Mouse (Mus musculus) ES-E14 (cell line): Measurements from ENCODE around the gene Slc16a11. TPM values are rescaled to one million over a fixed set of nuclear protein-coding genes. Genes with fewer than 3 reads are reported as not detected.

Experiments
- DNase-seq: peaks from one replicate; pipeline ENCODE4 v3.0.0-alpha.2; 2013; ENCODE audit warnings: low read depth, low spot score
- H3K27ac ChIP-seq: 2 replicates; pipeline ENCODE4 v1.5.1; 2012; ENCODE audit warnings: low read depth, mild to moderate bottlenecking, low read length, moderate library complexity, mixed read lengths; ENCODE audit not compliant: poor library complexity, insufficient read depth, severe bottlenecking
- H3K36me3 ChIP-seq: 2 replicates; pipeline ENCODE4 v1.6.1; 2012; ENCODE audit warnings: mild to moderate bottlenecking, low read length, moderate library complexity, mixed read lengths; ENCODE audit not compliant: control insufficient read depth, poor library complexity, insufficient read depth, severe bottlenecking
- H3K4me1 ChIP-seq, 2 experiments: fragments of 150-350 bp in 1 of 2; sonication (generic) in 1 of 2; 2 replicates each; pipeline ENCODE4 v1.6.1; 2012; ENCODE audit warnings: low read length in 2 of 2, mild to moderate bottlenecking in 1 of 2, mixed read lengths in 1 of 2; ENCODE audit not compliant: control insufficient read depth in 2 of 2, insufficient read depth in 2 of 2, poor library complexity in 1 of 2
- H3K4me3 ChIP-seq, 2 experiments: fragments of 150-350 bp in 1 of 2; sonication (generic) in 1 of 2; 2 replicates each; pipeline ENCODE4 v1.5.1; 2012; ENCODE audit warnings: low read length in 2 of 2, low read depth in 1 of 2, mild to moderate bottlenecking in 1 of 2, mixed read lengths in 1 of 2; ENCODE audit not compliant: insufficient read depth in 1 of 2, poor library complexity in 1 of 2, severe bottlenecking in 1 of 2
- H3K9ac ChIP-seq: 2 replicates; pipeline ENCODE4 v1.6.1; 2012; ENCODE audit warnings: low read depth, mild to moderate bottlenecking, low read length, mixed read lengths; ENCODE audit not compliant: poor library complexity, insufficient read depth, severe bottlenecking
- H3K9me3 ChIP-seq: fragments of 150-350 bp; sonication (generic); 2 replicates; pipeline ENCODE4 v1.6.1; 2012; ENCODE audit warnings: low read depth, mild to moderate bottlenecking, low read length; ENCODE audit not compliant: control insufficient read depth, insufficient read depth
- CHD2 ChIP-seq: IDR thresholded peaks from 2 replicates; pipeline ENCODE4 v1.6.1; 2014; ENCODE audit warnings: mild to moderate bottlenecking, low read depth, low read length, inconsistent platforms
- HCFC1 ChIP-seq: IDR thresholded peaks from 2 replicates; pipeline ENCODE4 v1.6.1; 2012; ENCODE audit warnings: low read length, inconsistent platforms, borderline replicate concordance; ENCODE audit not compliant: insufficient read depth
- MAFK ChIP-seq: IDR thresholded peaks from 2 replicates; pipeline ENCODE4 v1.6.1; 2014; ENCODE audit warnings: mild to moderate bottlenecking, low read depth, low read length, inconsistent platforms; ENCODE audit not compliant: insufficient read depth
- ZC3H11A ChIP-seq: IDR thresholded peaks from 2 replicates; pipeline ENCODE4 v1.6.1; 2012; ENCODE audit warnings: low read depth, mild to moderate bottlenecking, inconsistent platforms, low read length, borderline replicate concordance
- ZNF384 ChIP-seq: IDR thresholded peaks from 2 replicates; pipeline ENCODE4 v1.6.1; 2012; ENCODE audit warnings: low read depth, low read length, inconsistent platforms
- in situ Hi-C, 2 experiments: fragments of 600-800 bp; cut with MboI; formaldehyde crosslinking; loops; one replicate each; pipeline ENCODE4 v1.15.1; 2025; ENCODE audit warnings: low sequenced_read_pairs in 2 of 2, inconsistent platforms in 1 of 2; ENCODE audit not compliant: unreplicated experiment in 2 of 2
- total RNA-seq: library from RNA; depleted of rRNA; stranded (reverse); fragments of 300-350 nt; gene quantifications from 2 replicates; pipeline ENCODE4 v1.2.3, GENCODE M21; 2012

Gene Slc16a11
- total RNA-seq, 1 experiment, result 0.98 TPM

- H3K27ac ChIP-seq, result no peak overlapping the region
- in situ Hi-C loops, result no loop called here
These were observed 34.7 kb downstream of the Slc16a11 start for GRCm38 (mm10) chr11:70247136-70247845.

DNA sequence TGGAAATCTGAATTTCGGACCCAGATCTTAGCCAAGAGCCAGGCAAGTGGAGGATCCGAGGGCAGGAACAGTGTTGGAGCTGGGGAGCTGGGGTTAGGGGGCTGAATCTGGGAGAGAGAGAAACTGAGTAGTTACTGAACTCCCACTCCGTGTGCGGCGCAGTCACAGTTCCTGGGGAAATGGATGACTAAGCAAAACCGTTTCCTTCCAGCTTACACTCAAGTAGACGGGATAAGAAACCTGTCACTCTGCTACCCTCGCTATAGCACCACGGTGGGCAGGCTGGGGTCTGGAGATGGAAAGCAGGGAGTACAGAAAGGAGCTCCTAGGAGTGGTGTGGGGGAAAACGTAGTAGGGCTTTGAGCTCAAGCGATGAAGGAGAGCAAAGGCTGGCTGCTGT is 37.6 kb downstream of the Slc16a11 start:
- Histone ChIP-seq H3K4me1 (peaks cover 3 to 12% of the 10 kb centered on the region in 2 experiments; a peak in 3 of 4 replicates), H3K9me3 (no peaks in the 10 kb centered on the region), H3K27ac (no peak overlapping the region), H3K9ac (no peak overlapping the region), H3K4me3 (no peak overlapping the region), H3K36me3 (no peaks in the 10 kb centered on the region)
- TF ChIP-seq HCFC1 (no peak), ZNF384 (no peak), MAFK (peak; percentile 59), CHD2 (no peak), ZC3H11A (no peak)
- in situ Hi-C loops, result no loop called here
- DNase-seq, result no peak

More at GRCm38 (mm10) chr11:70247136-70247845, 34.7 kb downstream of the Slc16a11 start:
- peak; percentile 68; the same call in 1 of the 2 replicates for TF ChIP-seq MAFK
- TF ChIP-seq ZC3H11A, result no peak
- peak; percentile 68 for DNase-seq
- H3K4me3 ChIP-seq, result no peak overlapping the region
- no peak overlapping the region for H3K9ac ChIP-seq
- peaks cover 1 to 7% of the 10 kb centered on the region in 2 experiments; a peak in 2 of 4 replicates for H3K4me1 ChIP-seq
- no peaks in the 10 kb centered on the region for H3K36me3 ChIP-seq
- H3K9me3 ChIP-seq, result no peaks in the 10 kb centered on the region

DNA sequence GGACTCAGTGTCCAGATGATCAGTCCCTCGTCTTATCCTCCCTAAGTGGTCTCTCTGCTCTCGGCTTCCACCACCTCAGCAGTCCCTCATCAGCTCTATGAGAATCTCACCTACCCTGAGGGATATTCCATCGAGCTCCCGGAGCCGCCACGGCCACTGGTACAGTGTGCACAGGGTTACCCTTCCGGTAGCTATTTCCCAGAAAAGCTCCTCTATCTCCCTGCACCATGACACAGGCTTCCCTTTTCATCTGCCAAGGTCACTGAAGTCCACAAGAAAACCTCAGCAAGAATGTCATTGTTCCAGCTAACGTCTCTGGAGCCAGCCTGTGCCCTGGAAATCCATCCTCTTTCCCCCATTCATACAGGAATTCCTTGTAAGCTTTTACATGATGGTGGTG is 39.3 kb downstream of the Slc16a11 start:
- Histone ChIP-seq H3K4me1 (peaks cover 2 to 11% of the 10 kb centered on the region in 2 experiments; a peak in 2 of 4 replicates), H3K4me3 (no peak overlapping the region), H3K27ac (no peak overlapping the region), H3K9ac (no peak overlapping the region), H3K9me3 (no peaks in the 10 kb centered on the region), H3K36me3 (no peaks in the 10 kb centered on the region)
- TF ChIP-seq CHD2 (no peak), ZNF384 (no peak), MAFK (no peak), ZC3H11A (no peak), HCFC1 (no peak)
- in situ Hi-C loops, result no loop called here
- no peak for DNase-seq

DNA sequence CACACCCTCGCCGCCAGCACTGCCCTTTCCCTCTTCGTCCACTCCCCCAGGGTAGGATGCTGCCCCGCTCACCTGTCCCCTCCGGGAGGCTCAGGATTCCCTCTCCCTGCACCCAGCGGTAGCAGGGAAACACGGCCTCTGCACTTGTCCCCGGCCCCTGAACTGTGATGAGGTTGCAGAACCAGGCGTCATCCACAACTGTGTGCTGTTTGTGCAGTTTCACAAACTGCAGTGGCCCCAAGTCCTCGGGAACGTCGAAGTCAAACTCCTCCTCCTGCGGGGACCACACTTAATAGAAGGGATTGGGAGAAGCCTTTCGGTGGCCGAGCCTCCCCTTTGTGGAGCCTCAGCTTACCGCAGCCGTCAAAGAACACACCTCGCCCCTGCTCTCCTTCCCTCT is 41.8 kb downstream of the Slc16a11 start:
- Histone ChIP-seq H3K4me3 (peak overlapping the region; percentile 52; a peak in 2 of 4 replicates), H3K27ac (no peak overlapping the region)

More for the DNA sequence above, 41.8 kb downstream of the Slc16a11 start:
- TF ChIP-seq MAFK, result no peak
- no peak for TF ChIP-seq ZC3H11A
- TF ChIP-seq HCFC1, result no peak
- TF ChIP-seq ZNF384, result no peak
- no peak for TF ChIP-seq CHD2
- Histone ChIP-seq H3K4me1 (peaks cover 2 to 8% of the 10 kb centered on the region in 2 experiments; a peak in 2 of 4 replicates), H3K9ac (0 out of 2 replicates have a peak overlapping the region, but pooled peaks have one; percentile 6), H3K36me3 (no peaks in the 10 kb centered on the region), H3K9me3 (no peaks in the 10 kb centered on the region)
- in situ Hi-C loops, result no loop called here
- no peak for DNase-seq
